Mouse (Mus musculus) heart, postnatal 14 days (tissue): ENCODE data around the gene Ppp2r1b. TPM values are rescaled to one million over a fixed set of nuclear protein-coding genes. Genes with fewer than 3 reads are reported as not detected.
"Not testable (repeated sequence)": the region's sequence is repeated elsewhere in the genome, so short reads cannot be mapped to it uniquely, and the experiment has no call there.

Source experiments
- DNase-seq, 2 experiments: peaks; one replicate each; pipeline ENCODE4 v3.0.0; 2021 to 2022
- intact Hi-C: fragments of 180-260 bp; cut with DNase I; formaldehyde crosslinking; loops from one replicate; pipeline ENCODE4 v1.15.1; 2025
- long read RNA-seq, 2 experiments: library from polyadenylated mRNA; stranded (forward); transcript quantifications; one replicate each; pipeline ENCODE4 v2.0.0; 2021
- total RNA-seq, 2 experiments: library from RNA; stranded (reverse); gene quantifications; 2 replicates each; pipeline ENCODE4 v1.2.3; 2021

Ppp2r1b gene
- total RNA-seq = 10 to 100 TPM in 1 of 2 experiments, 1 to 10 TPM in 1; 9.3 to 12.2 TPM
- long read RNA-seq, experiment 1, transcript Ppp2r1b-202 (15 exons, 3,430 nt) = major isoform, 17 of 19 reads
- long read RNA-seq, experiment 1, partial matches to known transcripts = 0 of 19 reads
- long read RNA-seq, experiment 1, other reads (novel, unspliced or antisense) = 2 of 19 reads
- long read RNA-seq, experiment 2, transcript Ppp2r1b-202 (15 exons, 3,430 nt) = major isoform, 17 of 21 reads
- long read RNA-seq, experiment 2, partial matches to known transcripts = 0 of 21 reads
- long read RNA-seq, experiment 2, other reads (novel, unspliced or antisense) = 4 of 21 reads

DNA sequence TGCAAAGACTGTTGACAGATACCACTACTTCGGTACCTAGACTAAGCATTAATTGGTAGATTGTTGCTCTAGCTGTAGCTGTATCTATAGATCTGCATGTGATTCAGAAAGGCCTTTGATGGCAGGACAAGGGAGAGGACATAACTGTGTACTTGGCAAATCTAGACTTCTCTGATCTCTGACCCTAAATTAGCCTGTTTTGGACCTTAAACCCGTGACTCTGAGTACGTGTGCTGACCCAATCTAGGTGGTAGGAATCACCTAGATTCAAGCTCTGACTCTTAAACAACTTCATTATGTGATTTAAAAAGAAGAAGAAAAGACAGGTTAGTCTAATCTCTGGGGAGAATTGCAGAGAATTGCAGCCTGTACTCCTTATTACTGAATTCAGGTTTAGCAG is at the start of gene Ppp2r1b:
Ppp2r1b (plus strand) TSS at position 221 of the 400 bp plus-strand sequence.
- intact Hi-C loops = loop anchor here (5.0 kb wide), 1 partner anchor 292 kb away; no protein-coding TSS in a partner anchor
- no peak for DNase-seq

DNA sequence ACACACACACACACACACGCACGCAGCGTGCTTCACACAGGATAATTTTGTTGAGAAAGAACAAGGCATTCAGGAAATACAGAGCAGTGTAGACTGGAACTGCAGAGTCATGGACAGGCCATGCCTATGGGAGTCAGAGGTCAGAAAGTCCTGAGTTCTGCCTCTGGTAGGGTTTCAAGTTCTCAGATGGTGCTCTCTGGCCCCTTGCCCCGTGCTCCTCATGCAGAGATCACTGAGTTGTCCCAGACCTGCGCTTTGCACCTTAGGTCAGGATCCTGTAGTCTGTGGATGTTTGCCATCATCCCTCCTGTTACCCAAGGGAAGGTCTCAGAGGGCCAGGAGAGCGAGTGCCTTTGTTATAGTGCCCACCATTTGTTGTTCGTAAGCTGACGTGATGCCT is 48.3 kb upstream of the Ppp2r1b start:
- intact Hi-C loops = no loop called here
- DNase-seq = no peak

DNA sequence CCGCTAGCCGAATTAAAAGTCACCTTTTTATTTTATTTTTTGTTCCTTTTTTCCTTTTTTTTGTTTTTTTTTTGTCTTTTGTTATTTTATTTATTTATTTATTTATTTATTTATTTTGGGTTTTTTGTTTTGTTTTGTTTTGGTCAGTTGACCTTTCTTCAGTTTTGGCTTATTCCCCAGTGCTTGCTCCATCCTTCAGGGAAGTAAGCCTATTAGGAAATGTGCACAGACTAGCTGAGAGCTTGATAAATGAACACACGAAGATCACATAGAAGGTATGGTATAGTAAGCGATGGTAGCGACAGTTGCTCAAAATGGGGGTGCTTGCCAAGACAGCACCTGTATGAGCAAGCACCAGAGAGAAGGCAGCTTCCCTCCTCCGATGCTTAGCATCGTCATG is 47.5 kb upstream of the Ppp2r1b start:
- intact Hi-C loops = no loop called here
- DNase-seq = no peak

DNA sequence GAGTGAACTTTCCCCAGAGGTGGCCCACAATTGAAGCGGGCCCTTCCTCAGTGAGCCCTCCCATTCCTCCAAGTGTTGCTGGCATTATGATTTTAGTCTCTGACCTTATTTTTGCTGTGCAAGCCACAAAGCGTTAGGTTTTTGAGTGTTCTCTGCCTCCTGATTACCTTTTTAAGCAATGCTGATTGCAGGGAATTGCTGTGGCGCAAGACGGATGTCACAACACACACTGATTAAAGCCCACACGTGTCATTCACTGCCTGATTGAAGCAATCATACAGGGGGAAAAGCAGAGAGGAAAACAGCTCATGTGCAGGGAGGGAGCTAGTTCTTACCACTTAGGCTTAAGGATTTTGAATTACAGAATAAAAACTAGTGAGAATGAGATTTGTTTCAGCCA is 46.7 kb upstream of the Ppp2r1b start:
- intact Hi-C loops = no loop called here
- no peak for DNase-seq

DNA sequence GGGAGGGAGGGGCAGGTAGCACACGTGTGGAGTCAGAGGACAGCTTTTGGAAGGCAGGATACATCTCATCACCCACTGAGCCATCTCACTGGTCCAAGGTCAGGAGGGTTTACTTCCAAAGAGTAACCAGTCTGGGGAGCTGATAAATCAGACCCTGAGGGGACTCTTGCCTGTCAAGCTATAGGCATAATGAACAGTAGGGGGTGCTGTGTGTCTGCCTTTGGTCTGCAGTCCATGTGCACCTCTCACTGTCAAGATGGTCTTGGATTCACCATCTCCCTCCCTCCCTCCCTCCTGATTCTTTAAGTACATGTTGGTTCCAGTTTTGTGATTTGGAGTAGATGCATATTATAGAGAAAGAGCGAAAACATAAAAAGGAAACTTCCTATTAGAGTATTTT is 44.1 kb upstream of the Ppp2r1b start:
- peak; percentile 29 to 60 for DNase-seq
- intact Hi-C loops = loop anchor here (2.0 to 5.0 kb wide), 2 partner anchors 210 to 351 kb away; no protein-coding TSS in a partner anchor

DNA sequence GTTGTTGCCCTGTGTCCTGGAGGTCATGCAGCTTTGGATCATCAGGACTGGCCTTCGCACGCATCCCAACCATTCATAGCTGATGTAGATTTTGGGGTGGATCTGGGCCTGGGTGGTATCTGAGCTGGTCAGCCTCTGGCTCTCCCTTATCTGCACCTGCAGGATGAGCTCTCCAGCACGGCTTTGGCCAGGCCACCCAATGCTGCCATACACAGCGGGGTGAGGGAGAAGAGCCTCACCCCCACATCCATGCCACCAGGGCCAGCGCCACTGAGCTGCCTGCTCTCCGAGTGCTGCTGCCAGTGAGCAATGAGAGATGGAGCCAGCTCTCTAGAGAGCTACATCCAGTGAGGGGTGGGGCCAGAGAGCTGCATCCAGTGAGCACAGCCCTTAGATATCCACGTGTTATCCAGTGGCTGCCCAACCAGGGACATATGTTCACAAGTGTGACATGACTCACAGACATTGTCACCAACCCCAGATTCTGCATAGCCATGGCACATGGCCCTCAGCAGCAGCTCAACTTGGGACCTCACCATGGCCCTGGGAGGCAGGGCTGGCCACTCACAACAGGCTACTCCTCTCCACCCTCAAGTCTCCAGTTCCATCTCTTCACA is 41.9 kb upstream of the Ppp2r1b start:
- intact Hi-C loops = loop anchor here (5.0 kb wide), 1 partner anchor 349 kb away; no protein-coding TSS in a partner anchor
- DNase-seq = no peak

DNA sequence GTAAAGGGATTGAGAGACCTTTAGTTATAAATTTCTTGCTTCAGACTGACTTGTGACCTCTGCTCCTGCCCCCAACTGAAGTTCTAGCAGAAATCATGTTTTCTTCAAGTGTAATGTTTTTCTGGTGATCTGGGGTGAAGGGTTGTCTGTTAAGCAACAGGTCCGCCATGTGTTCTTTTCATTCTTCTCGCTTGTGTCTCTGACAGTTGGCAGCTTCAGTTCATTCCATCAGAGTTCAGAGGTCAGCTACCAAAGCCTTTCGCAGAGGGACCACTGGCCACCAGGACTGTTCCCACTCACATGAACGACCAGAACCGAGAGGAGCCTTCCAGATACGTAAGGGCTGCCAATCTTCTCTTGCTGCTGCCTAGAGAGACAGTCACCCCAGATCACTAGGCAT is 36.6 kb upstream of the Ppp2r1b start:
- intact Hi-C loops = no loop called here
- DNase-seq = no peak

DNA sequence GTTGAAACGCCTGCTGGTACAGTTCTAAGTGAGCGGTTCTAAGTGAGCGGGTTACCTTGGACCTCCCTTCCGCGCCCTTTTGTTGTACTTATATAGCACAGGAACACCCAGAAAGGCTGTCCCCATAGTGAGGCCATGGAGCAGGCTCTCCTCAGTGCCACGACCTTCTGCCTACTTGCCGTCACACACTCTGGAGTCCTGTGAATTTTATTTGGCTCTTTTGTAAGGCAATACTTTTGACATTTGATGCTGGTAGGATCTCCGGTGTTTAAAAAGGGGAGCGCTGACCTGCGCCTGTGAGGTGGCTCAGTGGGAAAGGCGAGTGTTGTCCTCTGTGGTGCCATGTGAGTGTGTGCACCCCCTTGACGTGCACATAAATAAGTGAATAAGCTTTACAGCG is 36.0 kb upstream of the Ppp2r1b start:
- DNase-seq = no peak
- intact Hi-C loops = no loop called here

DNA sequence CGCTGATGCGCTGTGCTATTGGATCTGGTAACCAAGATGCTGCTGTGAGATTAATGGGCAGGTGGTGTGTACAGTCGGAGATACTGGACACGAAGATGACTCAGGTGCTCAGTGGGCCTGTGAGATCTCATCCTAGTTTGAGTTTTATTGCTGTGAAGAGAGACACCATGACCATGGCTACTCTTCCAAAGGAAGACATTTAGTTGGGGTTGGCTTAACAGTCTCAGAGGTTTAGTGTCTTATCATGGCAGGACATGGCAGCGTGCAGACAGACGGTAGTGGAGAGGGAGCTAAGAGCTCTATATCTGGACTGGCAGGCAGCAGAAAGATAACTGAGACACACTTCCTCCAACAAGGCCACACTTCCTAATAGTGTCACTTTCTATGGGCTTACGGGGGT is 33.9 kb upstream of the Ppp2r1b start:
- intact Hi-C loops = no loop called here
- DNase-seq = no peak

DNA sequence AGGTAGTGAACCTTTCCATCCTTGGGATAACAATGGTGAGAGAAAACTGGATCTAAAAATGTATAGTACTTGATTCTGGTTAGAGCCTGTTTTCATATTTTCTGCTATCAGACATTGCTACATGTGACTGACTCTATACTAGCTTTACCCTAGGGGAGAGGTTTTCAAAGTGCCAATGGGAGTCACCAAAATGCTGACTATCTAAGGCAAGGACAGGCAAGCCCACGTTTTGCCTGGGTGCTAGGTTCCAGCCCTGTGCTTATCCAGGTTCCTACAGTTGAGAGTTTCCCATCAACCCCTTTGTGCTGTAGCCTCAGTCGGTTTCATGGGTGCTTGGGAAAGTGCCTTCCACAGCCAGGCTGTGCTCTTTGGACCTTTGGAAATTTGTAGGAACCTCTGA is 33.4 kb upstream of the Ppp2r1b start:
- DNase-seq = no peak
- intact Hi-C loops = no loop called here

DNA sequence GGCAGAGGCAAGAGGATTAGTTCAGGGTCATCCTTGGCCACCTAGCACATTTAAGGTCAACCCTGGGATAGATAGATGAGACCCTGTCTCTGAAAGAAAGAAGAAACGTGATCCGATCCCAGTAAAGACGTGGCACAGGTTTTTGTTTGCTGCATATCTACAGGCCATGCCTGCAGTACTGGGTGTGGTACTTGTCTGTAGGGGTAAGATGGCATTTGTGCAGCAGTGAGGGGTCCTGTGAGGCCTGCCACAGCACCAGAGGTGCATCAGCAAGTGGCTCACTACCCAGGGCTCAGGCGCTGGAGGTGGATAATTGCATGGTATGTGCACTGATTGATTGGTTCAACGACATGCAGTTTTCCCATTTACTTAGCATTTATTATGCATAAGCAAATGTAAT is 31.3 kb upstream of the Ppp2r1b start:
- intact Hi-C loops = no loop called here

DNA sequence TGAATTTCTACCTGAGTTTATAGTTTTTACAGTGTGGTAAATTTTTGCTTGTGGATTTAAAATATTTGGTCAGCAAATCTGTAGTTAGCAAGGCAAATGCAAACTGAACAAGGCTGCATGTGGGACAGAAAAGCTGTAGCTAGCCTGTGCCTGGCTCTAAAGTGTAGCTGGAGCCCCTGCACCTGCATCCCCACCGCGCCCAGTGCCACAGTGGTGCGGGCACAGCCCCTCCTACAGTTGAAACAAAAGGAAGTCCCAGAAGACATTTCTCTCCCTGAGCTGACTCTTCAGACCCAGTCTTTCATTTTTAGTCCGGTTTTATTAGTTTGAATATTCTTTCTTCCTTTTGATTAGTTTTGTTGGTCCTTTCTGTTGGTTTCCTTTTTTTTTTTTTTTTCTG is 29.4 kb upstream of the Ppp2r1b start:
- intact Hi-C loops = no loop called here
- DNase-seq = no peak

More for the DNA sequence above, 31.3 kb upstream of the Ppp2r1b start:
- DNase-seq = no peak

DNA sequence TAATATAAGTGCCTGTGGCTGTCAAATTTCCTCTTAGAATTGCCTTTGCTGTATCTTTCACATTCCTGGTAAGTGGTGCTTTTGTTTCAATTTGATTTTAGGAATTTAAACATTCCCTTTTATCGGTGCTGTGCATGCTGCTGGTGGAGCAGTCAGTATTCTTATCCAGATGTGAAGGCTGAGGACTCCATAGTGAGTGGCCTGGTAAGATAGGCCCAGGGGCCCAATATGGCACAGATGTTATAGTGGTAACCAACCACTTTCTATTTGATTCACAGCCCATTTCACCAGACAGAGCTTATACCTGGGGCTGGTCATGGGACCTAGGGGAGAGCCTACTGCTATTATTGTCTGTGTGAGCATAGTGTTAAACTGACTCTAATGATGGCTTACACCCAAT is 28.6 kb upstream of the Ppp2r1b start:
- intact Hi-C loops = no loop called here
- DNase-seq = no peak

DNA sequence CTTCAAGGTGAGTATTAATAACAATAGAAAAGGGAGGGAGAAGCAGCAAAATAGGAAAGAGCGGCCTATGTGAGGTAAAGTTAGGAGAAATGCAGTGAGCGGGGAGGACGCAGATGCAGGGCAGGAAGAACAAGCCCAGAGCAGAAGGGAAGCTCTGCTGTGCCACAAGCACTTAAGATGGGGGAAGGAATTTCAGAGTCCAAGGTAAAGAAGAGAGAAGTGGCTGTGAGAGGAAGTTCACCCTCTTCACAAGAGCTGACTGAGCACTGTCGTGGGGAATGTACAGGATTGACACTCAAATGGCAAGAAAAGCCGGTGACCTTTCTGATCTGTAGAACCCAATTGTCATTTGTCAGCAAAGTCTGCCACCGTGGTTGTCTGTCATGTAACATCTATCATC is 27.1 kb upstream of the Ppp2r1b start:
- intact Hi-C loops = no loop called here
- DNase-seq = no peak

DNA sequence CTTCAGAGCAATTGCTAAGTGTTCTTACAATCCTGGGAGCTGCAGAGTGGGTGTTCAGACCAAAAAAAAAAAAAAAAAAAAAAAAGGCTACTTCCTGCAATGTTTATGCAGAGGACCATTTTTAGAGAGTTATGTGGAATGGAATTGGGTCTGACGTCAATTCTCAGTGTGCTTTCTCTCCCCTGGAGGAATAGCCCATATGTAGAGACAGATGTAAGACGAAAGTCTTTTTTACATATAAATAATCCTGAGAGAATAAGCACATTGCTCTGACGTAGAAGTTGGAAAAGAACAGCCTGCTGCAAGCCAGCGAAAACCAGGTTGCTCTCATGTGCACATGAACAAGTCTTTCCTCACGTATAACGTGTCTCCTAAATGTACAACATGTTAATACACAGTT is 25.4 kb upstream of the Ppp2r1b start:
- no peak for DNase-seq
- intact Hi-C loops = no loop called here

DNA sequence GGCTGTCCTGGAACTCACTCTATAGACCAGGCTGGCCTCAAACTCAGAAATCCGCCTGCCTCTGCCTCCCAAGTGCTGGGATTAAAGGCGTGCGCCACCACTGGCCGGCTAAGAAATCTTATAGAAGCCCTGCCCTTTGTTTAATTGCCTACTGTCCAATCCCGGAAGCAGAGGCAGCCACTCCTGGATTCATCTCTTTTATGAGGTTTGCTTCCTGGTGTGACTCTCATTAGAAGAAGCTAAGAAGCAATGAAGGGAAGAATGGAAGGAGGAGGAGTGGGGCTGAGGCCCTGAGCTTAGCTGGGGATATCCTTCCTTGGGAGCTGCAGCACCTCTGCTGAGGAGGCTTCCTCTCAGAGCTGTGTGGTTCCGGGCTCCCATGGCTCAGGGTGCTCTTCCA is 23.4 kb upstream of the Ppp2r1b start:
- intact Hi-C loops = no loop called here
- no peak for DNase-seq

DNA sequence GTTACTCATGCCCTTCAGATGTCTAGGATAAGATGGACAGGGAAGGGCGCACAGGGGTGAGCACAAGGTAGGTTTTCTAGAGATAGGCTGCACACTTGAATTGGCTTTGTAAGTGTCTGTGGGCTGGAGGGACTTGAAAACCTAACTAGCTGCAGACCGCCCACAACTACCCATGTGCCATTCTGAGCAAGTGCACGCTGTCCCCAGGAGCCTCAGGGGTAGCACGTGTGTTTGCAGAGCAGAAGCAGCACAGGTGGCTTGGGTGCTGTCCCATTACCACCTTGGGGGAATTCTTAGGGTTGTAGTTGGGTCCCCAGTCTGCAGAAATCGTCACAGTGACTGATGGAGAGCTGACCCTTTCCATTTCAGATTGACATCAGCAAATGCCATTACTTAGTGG is 22.9 kb upstream of the Ppp2r1b start:
- no peak for DNase-seq
- intact Hi-C loops = no loop called here

DNA sequence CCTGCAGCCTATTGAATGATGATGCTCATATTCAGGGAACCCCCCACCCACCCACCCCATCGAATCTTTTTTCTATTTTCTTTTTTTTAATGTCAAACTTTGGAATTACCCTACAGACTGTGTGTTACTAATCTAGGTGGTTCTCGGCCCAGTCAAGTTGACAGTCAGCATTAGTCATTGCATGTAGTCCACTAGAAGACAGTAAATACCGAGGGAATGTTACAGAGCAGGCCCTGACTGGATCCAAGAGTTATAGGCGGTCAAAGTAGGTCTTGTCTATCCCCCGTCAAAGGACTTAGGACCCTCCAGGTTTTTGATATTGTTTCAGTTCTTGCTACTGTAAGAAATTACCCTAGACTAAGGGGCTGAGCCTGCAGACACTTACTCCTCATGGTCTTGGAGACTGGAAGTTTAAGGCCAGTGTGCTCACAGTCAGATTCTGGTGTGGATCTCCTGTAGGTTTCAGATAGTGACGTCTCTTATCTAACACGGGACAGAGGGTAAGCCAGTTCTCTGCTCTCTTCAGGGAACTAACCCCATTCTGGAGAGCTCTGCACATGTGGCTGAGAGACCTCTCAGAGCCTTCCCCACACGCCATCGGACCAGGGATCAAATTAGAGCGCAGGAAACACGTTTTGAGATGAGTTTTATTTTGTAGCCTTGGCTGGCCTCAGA is 21.2 kb upstream of the Ppp2r1b start:
- intact Hi-C loops = no loop called here
- no peak for DNase-seq

DNA sequence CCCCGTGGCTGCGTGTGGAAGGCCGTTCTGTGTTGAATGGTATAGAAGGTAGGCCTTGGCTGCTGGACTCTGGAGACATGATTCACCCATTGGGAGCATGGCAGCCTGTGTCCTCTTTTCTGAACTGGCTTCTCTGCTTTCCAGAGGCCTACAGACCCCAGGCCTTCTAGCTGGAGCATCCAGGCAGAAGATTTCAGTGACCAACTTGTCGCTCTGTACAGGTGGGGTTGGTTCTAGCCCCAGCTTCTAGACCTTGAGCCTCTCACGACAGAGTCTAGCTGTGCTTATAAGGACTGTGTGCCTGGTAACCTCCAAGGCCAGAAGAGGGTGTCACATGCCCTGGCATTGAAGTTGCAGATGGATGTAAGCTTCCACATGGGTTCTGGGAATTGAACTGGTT is 13.6 kb upstream of the Ppp2r1b start:
- DNase-seq = no peak
- intact Hi-C loops = no loop called here

DNA sequence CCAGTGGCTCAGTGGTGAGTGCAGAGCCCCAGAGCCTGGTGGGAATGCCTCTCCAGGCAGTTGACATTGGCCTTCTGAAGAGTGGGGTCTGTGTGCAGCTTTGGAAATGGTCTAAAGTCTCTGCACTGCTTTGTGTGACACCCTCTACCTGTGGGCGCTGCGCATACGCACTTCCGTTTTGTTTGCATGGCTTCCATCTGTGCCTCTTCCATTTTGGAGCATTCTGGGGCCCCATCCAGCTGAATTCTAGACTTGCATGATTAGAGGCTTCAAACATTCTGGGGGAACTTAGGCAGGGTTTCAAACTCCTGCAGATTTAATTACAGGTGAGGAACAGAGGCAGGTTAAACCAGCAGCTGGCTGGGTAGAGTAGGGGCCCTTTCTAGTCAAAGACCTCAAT is 12.9 kb upstream of the Ppp2r1b start:
- no peak for DNase-seq
- intact Hi-C loops = no loop called here

DNA sequence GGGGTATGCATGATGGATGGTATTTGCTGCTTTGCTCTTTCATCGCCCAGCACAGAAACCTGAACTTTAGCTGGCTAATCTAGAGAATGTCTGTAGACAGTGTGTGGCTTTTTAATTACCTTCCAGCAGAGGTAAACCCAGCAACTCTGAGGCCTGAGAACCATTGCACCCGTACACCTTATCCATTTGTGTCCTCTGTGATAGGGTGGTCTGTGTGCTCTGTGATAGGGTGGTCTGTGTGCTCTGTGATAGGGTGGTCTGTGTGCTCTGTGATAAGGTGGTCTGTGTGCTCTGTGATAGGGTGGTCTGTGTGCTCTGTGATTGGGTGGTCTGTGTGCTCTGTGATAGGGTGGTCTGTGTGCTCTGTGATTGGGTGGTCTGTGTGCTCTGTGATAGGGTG is 12.5 kb upstream of the Ppp2r1b start:
- intact Hi-C loops, DNase-seq: not testable (repeated sequence)

DNA sequence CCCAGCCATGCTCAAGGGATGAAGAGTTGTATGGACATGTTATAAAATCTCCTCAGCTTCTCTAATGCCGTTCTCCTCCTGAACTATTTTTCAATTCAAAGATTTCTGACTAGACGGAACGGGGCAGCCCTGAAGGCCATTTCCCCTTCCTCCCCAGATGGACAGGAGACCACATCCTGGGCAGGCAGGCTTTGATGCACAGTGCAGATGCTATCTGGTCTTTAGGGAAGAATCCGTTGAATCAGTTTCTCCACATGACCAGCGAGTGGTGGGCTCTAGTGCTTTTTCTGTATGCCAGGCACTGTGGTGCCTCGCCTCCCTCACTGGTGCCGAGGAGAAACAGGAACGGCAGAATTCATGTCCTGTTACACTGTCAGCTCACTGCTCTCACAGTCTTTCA is 11.3 kb upstream of the Ppp2r1b start:
- no peak for DNase-seq
- intact Hi-C loops = no loop called here
